Mouse (Mus musculus): ENCODE data around the gene Sdcbp2.

GRCm38 (mm10) chr2:151628011-151628410 lies 55.6 kb downstream of the Sdcbp2 start:
- TF ChIP-seq CTCF (conservative IDR thresholded peaks at IDR 0.05; ENCODE audit: insufficient read depth, insufficient read length, low read depth, low read length): no peak
- no peak for TF ChIP-seq POLR2A (IDR thresholded peaks at IDR 0.05; ENCODE audit: low read depth, low read length)
